17 mouse cellular contexts compared by ENCODE assay signal in genomic region chr6:99646344-99646743, GRCm38 (mm10). TPM values are rescaled to one million over a fixed set of nuclear protein-coding genes. Genes with fewer than 3 reads are reported as not detected.
A peak's percentile ranks its signal among the peaks of the same experiment; 100 is the strongest.
DNase-seq lines count a peak whose midpoint lies in the region; ATAC-seq lines count a peak whose summit lies in the region.
"Had no signal": no experiment of that assay in that cellular context is flagged by ENCODE, and none has a peak within 500 bp of the region (broad histone marks: within the 10 kb centered on the region; RNA-seq: fewer than 3 reads in every experiment).

No protein-coding gene starts in this region.

- peaks cover 13% of the 10 kb centered on the region; the same call in 1 of the 2 replicates for H3K4me1 ChIP-seq in kidney, embryonic 14.5 days (ENCODE audit: control insufficient read depth, insufficient read depth, low read length)
- peaks cover 9% of the 10 kb centered on the region; the same call in 1 of the 2 replicates for H3K4me1 ChIP-seq in stomach, embryonic 16.5 days (ENCODE audit: control insufficient read depth, insufficient read depth, low read length)
- H3K4me1 ChIP-seq: neural tube, embryonic 15.5 days had no signal

- WGBS in kidney, embryonic 14.5 days: 40% methylated on average over 10 of the region's 10 CpGs
- 29% methylated on average over 10 of the region's 10 CpGs for WGBS in stomach, embryonic 16.5 days

- H3K9ac ChIP-seq in kidney, embryonic 14.5 days (ENCODE audit: low read depth, low read length): no peak overlapping the region
- H3K9ac ChIP-seq in stomach, embryonic 16.5 days (ENCODE audit: low read length): peak overlapping the region; percentile 25; the same call in 1 of the 2 replicates
- H3K9ac ChIP-seq: kidney, embryonic 15.5 days; liver, embryonic 13.5 days; neural tube, embryonic 15.5 days had no signal

- H3K27ac ChIP-seq in kidney, embryonic 14.5 days (ENCODE audit: low read depth, low read length): no peak overlapping the region
- no peak overlapping the region for H3K27ac ChIP-seq in stomach, embryonic 16.5 days (ENCODE audit: low read length)
- H3K27ac ChIP-seq: kidney, embryonic 15.5 days; liver, embryonic 13.5 days; neural tube, embryonic 15.5 days had no signal

- no peaks in the 10 kb centered on the region; the same call in 1 of the 2 replicates for H3K9me3 ChIP-seq in kidney, embryonic 14.5 days (ENCODE audit: control insufficient read depth, low read length)
- H3K9me3 ChIP-seq in stomach, embryonic 16.5 days (replicated peaks; ENCODE audit: control insufficient read depth, low read length): peaks cover 5% of the 10 kb centered on the region; the same call in 1 of the 2 replicates
- H3K9me3 ChIP-seq: kidney, embryonic 15.5 days; liver, embryonic 13.5 days; neural tube, embryonic 15.5 days had no signal

- DNase-seq in kidney, postnatal 4 days: no peak
- DNase-seq in CD4-positive helper T cell, adult 2 months (ENCODE audit: low read depth, low spot score): peak; percentile 65
- peak; percentile 71 for DNase-seq in induced T-regulatory cell, adult 2 months (ENCODE audit: low read depth)
- DNase-seq in cerebellum, postnatal 14 days: no peak
- DNase-seq in right cerebral cortex, postnatal 36 days (ENCODE audit: low spot score in 2 of 2): no peak
- no peak for DNase-seq in spleen, postnatal 36 days (ENCODE audit: low spot score in 2 of 2)
- DNase-seq: B cell, adult 2 months; cerebellum, adult 11-12 months; gastrocnemius, postnatal 14 days; layer of hippocampus, adult 9-11 months; liver, embryonic 13.5 days had no signal

- no peak overlapping the region for H3K4me3 ChIP-seq in kidney, embryonic 14.5 days (ENCODE audit: low read length)
- peak overlapping the region; percentile 21 for H3K4me3 ChIP-seq in stomach, embryonic 16.5 days (replicated peaks; ENCODE audit: low read length)
- H3K4me3 ChIP-seq: erythroblast, embryonic 14.5 days; kidney, embryonic 15.5 days; liver, embryonic 13.5 days; neural tube, embryonic 15.5 days had no signal

- ATAC-seq in kidney, embryonic 14.5 days (ENCODE audit: low FRiP score, low TSS enrichment): peak; percentile 65; the same call in 1 of the 2 replicates
- ATAC-seq in stomach, embryonic 16.5 days (ENCODE audit: insufficient read depth, low FRiP score): peak; percentile 72; the same call in 1 of the 2 replicates

- no peaks in the 10 kb centered on the region for H3K36me3 ChIP-seq in kidney, embryonic 14.5 days (ENCODE audit: control insufficient read depth, insufficient read depth, low read length)
- H3K36me3 ChIP-seq in stomach, embryonic 16.5 days (ENCODE audit: control insufficient read depth, insufficient read depth, low read length): no peaks in the 10 kb centered on the region
- H3K36me3 ChIP-seq: liver, embryonic 13.5 days; neural tube, embryonic 15.5 days had no signal

- no peaks in the 10 kb centered on the region for H3K27me3 ChIP-seq in kidney, embryonic 14.5 days (ENCODE audit: control insufficient read depth, insufficient read depth, low read length)
- no peaks in the 10 kb centered on the region for H3K27me3 ChIP-seq in stomach, embryonic 16.5 days (ENCODE audit: control insufficient read depth, insufficient read depth, low read length)
- H3K27me3 ChIP-seq: kidney, embryonic 15.5 days; liver, embryonic 13.5 days had no signal

- 0 out of 2 replicates have a peak overlapping the region, but pooled peaks have one; percentile 12 for H3K4me2 ChIP-seq in kidney, embryonic 14.5 days (replicated peaks; ENCODE audit: low read depth, low read length)
- peak overlapping the region; percentile 43 for H3K4me2 ChIP-seq in stomach, embryonic 16.5 days (ENCODE audit: low read depth, low read length)
- H3K4me2 ChIP-seq: heart, embryonic 11.5 days; kidney, embryonic 15.5 days; liver, embryonic 13.5 days; neural tube, embryonic 15.5 days had no signal

RNA-seq across cellular contexts. Expression of gene Eif4e3, which starts 20.2 kb away (rescaled TPM):
- polyA plus RNA-seq in kidney, embryonic 14.5 days (2014; fragmentation: Nextera tagmentation; extraction: Ambion mirVana): 19.5 TPM in 2 replicates
- polyA plus RNA-seq in stomach, embryonic 16.5 days (2015; fragmentation: Nextera tagmentation; extraction: Ambion mirVana): 10.9 and 11.3 TPM in 2 replicates
- polyA plus RNA-seq: erythroblast, embryonic 14.5 days had no signal

RNA-seq across cellular contexts. Expression of gene Gm20696, which starts 20.3 kb away (rescaled TPM):
- 4.9 and 7.5 TPM in 2 replicates for polyA plus RNA-seq in kidney, embryonic 14.5 days (2014; fragmentation: Nextera tagmentation; extraction: Ambion mirVana)
- polyA plus RNA-seq in stomach, embryonic 16.5 days (2015; fragmentation: Nextera tagmentation; extraction: Ambion mirVana): 1.9 and 2.0 TPM in 2 replicates
- polyA plus RNA-seq: erythroblast, embryonic 14.5 days had no signal

RNA-seq across cellular contexts. Expression of gene Gpr27, which starts 46.1 kb away (rescaled TPM):
- polyA plus RNA-seq in kidney, embryonic 14.5 days (2014; fragmentation: Nextera tagmentation; extraction: Ambion mirVana): 3.4 and 5.0 TPM in 2 replicates
- 1.2 and 1.6 TPM in 2 replicates for polyA plus RNA-seq in stomach, embryonic 16.5 days (2015; fragmentation: Nextera tagmentation; extraction: Ambion mirVana)
- polyA plus RNA-seq: erythroblast, embryonic 14.5 days had no signal

Comparison
In these comparisons a context has a peak if more than half of its experiments do, and no peak if none do; other contexts are left out.
1. DNase-seq: peak in CD4-positive helper T cell, adult 2 months (single experiment) and induced T-regulatory cell, adult 2 months (single experiment); none in kidney, postnatal 4 days (0 of 2), cerebellum, postnatal 14 days (0 of 2), right cerebral cortex, postnatal 36 days (0 of 2) and spleen, postnatal 36 days (0 of 2).